Mouse (Mus musculus) bone marrow macrophage, adult 2 months (primary cell): ENCODE results near the gene 4933424G06Rik. TPM values are rescaled to one million over a fixed set of nuclear protein-coding genes. Genes with fewer than 3 reads are reported as not detected.
"Not testable (repeated sequence)": the region's sequence is repeated elsewhere in the genome, so short reads cannot be mapped to it uniquely, and the experiment has no call there.

Experiments
- H3K27ac ChIP-seq: 2 replicates; pipeline ENCODE4 v1.5.1; 2012; ENCODE audit warnings: low read depth, low read length; ENCODE audit not compliant: insufficient read depth
- H3K4me1 ChIP-seq: 2 replicates; pipeline ENCODE4 v1.6.1; 2012; ENCODE audit warnings: low read length; ENCODE audit not compliant: control insufficient read depth, insufficient read depth
- H3K4me3 ChIP-seq: 2 replicates; pipeline ENCODE4 v1.5.1; 2012; ENCODE audit warnings: mild to moderate bottlenecking, low read length, moderate library complexity; ENCODE audit not compliant: insufficient read depth
- CTCF ChIP-seq: IDR thresholded peaks from 2 replicates; pipeline ENCODE4 v1.5.1; 2012; ENCODE audit warnings: low read depth, mild to moderate bottlenecking, low read length, moderate library complexity
- POLR2A ChIP-seq: IDR thresholded peaks from 2 replicates; pipeline ENCODE4 v1.6.1; 2012; ENCODE audit warnings: mild to moderate bottlenecking, low read depth, low read length, borderline replicate concordance
- polyA plus RNA-seq: library from polyadenylated mRNA; stranded (reverse); fragments of >200 nt; gene quantifications from 2 replicates; pipeline ENCODE4 v1.2.4, GENCODE M21; 2012; ENCODE audit not compliant: missing spikeins, insufficient read depth, insufficient read length

The 4933424G06Rik gene
- polyA plus RNA-seq, result not detected in 2 replicates

DNA sequence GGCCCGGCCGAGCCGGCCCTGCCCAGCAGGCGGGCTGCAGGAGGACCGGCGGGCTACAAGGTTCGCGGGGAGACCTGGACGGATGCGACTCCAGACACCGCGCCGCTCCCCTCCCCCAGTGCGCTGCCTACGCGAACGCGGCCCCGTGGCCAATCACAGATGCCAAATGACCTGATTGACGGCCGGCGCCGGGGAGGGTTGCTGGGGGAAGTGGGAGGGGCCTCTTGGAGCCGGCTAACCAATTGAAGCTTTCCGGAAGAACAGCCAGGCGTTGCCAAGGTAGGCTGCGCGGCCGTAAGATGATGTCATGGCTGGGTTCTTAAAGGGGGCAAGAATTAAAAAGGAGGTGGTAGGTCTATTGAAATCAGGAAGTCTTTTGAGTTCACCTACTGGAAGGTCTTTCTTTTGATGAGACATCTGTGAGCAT lies at the start of gene 4933424G06Rik:
TSS of gene 4933424G06Rik (plus strand) at position 296 of the 427 bp plus-strand sequence.
- Histone ChIP-seq H3K4me1 (peaks cover 15% of the 10 kb centered on the region), H3K27ac (peak within 1 kb of the TSS; percentile 44), H3K4me3 (peak within 1 kb of the TSS; percentile 93)
- TF ChIP-seq CTCF, result no peak
- TF ChIP-seq POLR2A, result no peak

- TF ChIP-seq CTCF, result no peak
- TF ChIP-seq POLR2A, result no peak
- H3K4me3 ChIP-seq, result no peak overlapping the region
- H3K4me1 ChIP-seq, result no peaks in the 10 kb centered on the region
- H3K27ac ChIP-seq, result no peak overlapping the region
Measured at GRCm38 (mm10) chr1:36664457-36664856, 45.5 kb upstream of the 4933424G06Rik start.

DNA sequence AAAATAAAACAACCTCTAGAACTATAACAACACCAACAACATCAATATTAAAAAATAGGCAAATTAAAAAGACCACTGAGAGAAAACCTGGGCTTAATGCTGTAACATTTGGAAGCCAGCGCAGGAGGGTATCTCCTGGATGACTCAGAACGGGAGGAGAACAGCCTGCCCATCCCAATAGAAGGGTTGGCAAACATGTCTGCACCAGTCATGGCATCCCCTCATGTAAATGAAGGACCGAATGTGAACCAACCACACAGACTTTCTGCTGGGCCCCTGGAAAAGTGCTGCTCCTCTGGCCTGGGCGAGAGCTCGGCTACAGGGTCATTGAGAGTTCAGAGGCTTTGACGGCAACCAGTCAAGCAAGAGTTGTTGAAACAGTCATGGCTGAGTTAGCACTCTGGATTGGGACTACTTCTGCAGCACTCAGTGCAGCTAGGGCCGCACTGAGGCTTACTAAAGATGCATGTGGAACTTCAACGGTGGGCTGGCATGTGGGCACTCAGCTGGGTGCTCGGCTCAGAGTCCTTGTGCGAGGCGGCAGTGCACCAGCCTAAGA lies 44.7 kb upstream of the 4933424G06Rik start:
- Histone ChIP-seq H3K4me1 (no peaks in the 10 kb centered on the region), H3K27ac (no peak overlapping the region), H3K4me3 (no peak overlapping the region)
- TF ChIP-seq POLR2A (no peak), CTCF (no peak)

DNA sequence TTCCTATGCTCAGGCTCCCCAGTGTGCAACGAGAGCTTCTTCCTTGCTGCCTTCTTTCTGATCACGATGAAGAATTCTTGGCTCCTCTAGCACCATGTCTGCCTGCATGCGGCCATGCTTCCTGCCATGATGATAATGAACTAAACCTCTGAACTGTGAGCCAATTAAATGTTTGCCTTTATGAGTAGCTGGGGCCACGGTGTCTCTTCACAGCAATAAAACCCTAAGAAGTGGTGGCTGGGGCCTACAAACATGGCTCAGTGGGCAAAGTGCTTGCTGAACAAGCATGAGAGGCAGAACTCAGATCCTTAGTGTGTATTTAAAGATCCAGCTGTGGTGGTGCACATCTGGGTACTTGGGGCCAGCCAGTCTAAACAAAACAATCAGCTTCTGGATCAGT lies 44.0 kb upstream of the 4933424G06Rik start:
- TF ChIP-seq POLR2A, result no peak
- no peak for TF ChIP-seq CTCF
- no peaks in the 10 kb centered on the region for H3K4me1 ChIP-seq
- H3K4me3 ChIP-seq, result no peak overlapping the region
- H3K27ac ChIP-seq, result no peak overlapping the region

GRCm38 (mm10) chr1:36668007-36668406 lies 41.9 kb upstream of the 4933424G06Rik start:
- H3K4me1 ChIP-seq, H3K4me3 ChIP-seq, H3K27ac ChIP-seq: not testable (repeated sequence)

- H3K4me1 ChIP-seq, result no peaks in the 10 kb centered on the region
- H3K4me3 ChIP-seq, result no peak overlapping the region
- H3K27ac ChIP-seq, result no peak overlapping the region
- TF ChIP-seq POLR2A (no peak), CTCF (no peak)
Measured at GRCm38 (mm10) chr1:36670256-36670655, 39.7 kb upstream of the 4933424G06Rik start.

DNA sequence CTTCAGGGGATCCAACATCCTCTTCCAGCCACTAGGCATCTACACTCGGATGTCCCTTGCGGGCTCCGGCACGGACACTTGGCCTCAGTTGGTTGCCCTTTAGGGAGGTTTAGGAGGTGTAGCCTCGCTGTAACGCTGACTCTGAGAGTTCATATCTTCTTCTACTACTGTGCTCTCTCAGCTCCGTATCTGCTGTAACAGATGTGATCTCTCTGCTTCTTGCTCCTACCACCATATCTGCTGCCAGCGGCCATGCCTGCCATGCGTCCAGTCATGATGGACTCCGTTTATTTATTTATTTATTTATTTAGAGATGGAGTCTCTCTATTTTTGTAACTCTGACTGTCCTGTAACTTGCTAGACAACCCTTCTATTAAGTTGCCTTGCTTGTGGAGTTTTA lies 38.7 kb upstream of the 4933424G06Rik start:
- H3K27ac ChIP-seq, result no peak overlapping the region
- no peak overlapping the region for H3K4me3 ChIP-seq
- TF ChIP-seq CTCF (no peak), POLR2A (no peak)
- H3K4me1 ChIP-seq, result no peaks in the 10 kb centered on the region

DNA sequence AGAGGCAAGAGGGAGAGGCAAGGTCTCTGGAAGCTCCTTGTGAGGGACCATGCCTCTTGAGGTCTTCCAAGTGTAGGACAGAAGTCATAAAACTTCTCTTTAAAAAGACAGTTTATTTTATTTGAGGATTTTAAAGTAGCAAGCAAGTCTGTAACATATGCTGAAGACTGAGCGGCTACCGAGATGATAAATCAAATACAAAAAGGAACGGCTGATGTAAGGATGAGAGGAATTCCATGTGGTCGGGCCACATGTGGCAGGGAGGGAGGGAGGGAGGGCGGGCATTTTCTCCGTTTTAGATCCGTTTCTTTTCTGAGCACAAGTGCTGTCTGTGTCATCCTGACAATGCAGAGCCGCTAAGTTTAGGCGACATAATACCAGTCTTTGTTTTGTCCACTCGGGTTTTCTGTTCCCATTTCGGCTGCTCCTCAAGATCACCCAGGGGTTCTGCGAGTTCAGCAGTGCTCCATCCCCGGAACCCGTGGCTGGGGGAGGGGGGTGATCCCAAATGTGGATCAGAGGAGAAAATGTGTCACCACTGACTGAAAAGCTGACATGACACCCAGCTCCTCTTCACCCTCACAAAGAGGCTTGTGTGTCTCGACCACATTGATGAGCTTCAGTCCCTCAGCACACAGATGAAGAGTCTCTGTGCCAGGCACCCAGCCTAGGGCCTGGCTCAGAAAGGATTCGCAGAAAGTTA lies 37.1 kb upstream of the 4933424G06Rik start:
- Histone ChIP-seq H3K4me1 (no peaks in the 10 kb centered on the region), H3K27ac (no peak overlapping the region), H3K4me3 (no peak overlapping the region)
- no peak for TF ChIP-seq POLR2A
- no peak for TF ChIP-seq CTCF

DNA sequence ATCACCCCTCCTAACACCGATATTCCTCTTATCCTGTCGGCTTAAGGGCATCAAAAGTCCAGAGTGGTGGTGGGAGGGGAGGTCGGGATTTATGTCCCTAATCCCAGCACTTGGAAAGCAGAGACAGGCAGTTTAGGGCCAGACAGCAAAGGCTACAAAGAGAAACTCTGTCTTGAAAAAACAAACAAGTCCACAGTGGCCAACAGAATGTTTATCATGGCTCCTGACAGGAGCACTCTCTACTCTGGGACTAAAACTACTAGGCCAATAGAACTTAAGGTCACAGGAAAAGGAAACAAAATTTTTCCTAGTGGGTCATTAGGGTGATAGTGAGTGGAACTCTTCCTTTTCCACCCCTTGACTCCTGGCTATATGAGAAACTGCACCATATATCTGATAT lies 35.0 kb upstream of the 4933424G06Rik start:
- Histone ChIP-seq H3K4me3 (no peak overlapping the region), H3K27ac (no peak overlapping the region), H3K4me1 (no peaks in the 10 kb centered on the region)
- TF ChIP-seq CTCF (no peak), POLR2A (no peak)

DNA sequence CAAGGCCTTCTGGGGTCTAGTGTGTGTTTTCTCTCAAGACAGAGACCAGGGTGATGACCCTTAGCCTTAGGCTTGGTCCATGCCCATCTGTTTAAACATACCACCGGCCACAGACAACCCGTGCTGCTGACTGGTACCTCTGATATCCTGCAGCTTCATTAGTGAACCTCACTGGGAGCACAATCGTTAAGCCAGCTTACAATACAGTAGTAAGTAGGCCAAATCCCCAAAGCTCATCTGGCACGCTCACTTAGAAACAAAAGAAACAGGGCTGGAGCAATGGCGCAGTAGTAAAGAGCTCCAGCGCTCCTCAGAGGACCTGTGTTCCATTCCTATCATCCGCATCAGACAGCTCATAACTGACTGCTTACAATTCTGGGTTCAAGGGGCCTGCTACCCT lies 29.1 kb upstream of the 4933424G06Rik start:
- Histone ChIP-seq H3K4me3 (no peak overlapping the region), H3K27ac (no peak overlapping the region), H3K4me1 (no peaks in the 10 kb centered on the region)
- no peak for TF ChIP-seq CTCF
